22 mouse cellular contexts compared by ENCODE assay signal in the genomic region with DNA sequence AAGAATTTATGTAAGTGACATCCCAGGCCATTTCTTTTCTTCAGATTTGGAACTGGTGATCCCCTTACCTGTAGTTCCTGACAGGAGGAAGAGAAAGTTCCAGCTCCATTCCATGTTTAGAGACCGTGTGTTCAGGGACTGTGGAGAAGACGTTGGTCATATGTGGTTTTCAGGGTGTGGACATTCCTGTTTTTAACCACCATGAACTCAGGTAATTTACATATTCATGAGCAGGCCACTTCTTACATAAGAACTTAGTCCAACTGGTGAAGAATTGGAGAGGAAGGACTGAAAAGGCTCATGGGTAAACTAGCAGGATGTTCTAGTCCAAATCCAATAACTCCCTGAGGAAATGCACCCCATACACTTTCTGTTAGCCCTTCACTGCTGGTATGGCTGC.
DNase-seq lines count a peak whose midpoint lies in the region; ATAC-seq lines count a peak whose summit lies in the region.
"Had no signal": no experiment of that assay in that cellular context is flagged by ENCODE, and none has a peak within 500 bp of the region (broad histone marks: within the 10 kb centered on the region; RNA-seq: fewer than 3 reads in every experiment).

No protein-coding gene starts in this region.

- H3K27me3 ChIP-seq in midbrain, embryonic 14.5 days (ENCODE audit: control insufficient read depth, insufficient read depth, low read length): no peaks in the 10 kb centered on the region
- H3K27me3 ChIP-seq: embryonic facial prominence, embryonic 12.5 days; embryonic facial prominence, embryonic 15.5 days; forebrain, embryonic 12.5 days; forebrain, embryonic 15.5 days; hindbrain, embryonic 12.5 days; hindbrain, embryonic 15.5 days had no signal

- WGBS in macrophage (ENCODE audit: missing documents): 33% methylated on average over 2 of the region's 2 CpGs
- WGBS in midbrain, embryonic 14.5 days: 81% methylated on average over 2 of the region's 2 CpGs

- H3K79me2 ChIP-seq in macrophage (ENCODE audit: inconsistent target): no peaks in the 10 kb centered on the region

- no peak overlapping the region for H3K4me2 ChIP-seq in midbrain, embryonic 14.5 days (ENCODE audit: low read length)
- H3K4me2 ChIP-seq: embryonic facial prominence, embryonic 12.5 days; embryonic facial prominence, embryonic 15.5 days; forebrain, embryonic 12.5 days; forebrain, embryonic 15.5 days; heart, embryonic 11.5 days; hindbrain, embryonic 12.5 days; hindbrain, embryonic 15.5 days had no signal

- H3K9me3 ChIP-seq in midbrain, embryonic 14.5 days (ENCODE audit: control insufficient read depth, low read length): peaks cover 18% of the 10 kb centered on the region
- H3K9me3 ChIP-seq: embryonic facial prominence, embryonic 15.5 days had no signal

- no peak for DNase-seq in spleen, postnatal 14 days (ENCODE audit: low spot score in 2 of 2)
- DNase-seq in midbrain, embryonic 14.5 days: no peak
- DNase-seq: adrenal gland, adult 2 months; adrenal gland, postnatal 14 days; cerebellum, adult 11-12 months; cerebellum, adult 8-10 months; cerebellum, postnatal 10 days; cerebellum, postnatal 36 days; gastrocnemius, postnatal 10 days; gastrocnemius, postnatal 36 days; heart, adult 11 months had no signal

- no peak overlapping the region for H3K9ac ChIP-seq in midbrain, embryonic 14.5 days (replicated peaks; ENCODE audit: low read length)
- H3K9ac ChIP-seq: embryonic facial prominence, embryonic 12.5 days; embryonic facial prominence, embryonic 15.5 days; forebrain, embryonic 12.5 days; forebrain, embryonic 15.5 days; hindbrain, embryonic 12.5 days; hindbrain, embryonic 15.5 days had no signal

- H3K27ac ChIP-seq in macrophage: peak overlapping the region; percentile 45; the same call in 1 of the 2 replicates
- no peak overlapping the region for H3K27ac ChIP-seq in midbrain, embryonic 14.5 days (replicated peaks; ENCODE audit: low read depth, low read length)
- H3K27ac ChIP-seq: embryonic facial prominence, embryonic 12.5 days; embryonic facial prominence, embryonic 15.5 days; forebrain, embryonic 12.5 days; forebrain, embryonic 15.5 days; hindbrain, embryonic 12.5 days; hindbrain, embryonic 15.5 days had no signal

- H3K4me3 ChIP-seq in macrophage (ENCODE audit: inconsistent target): no peak overlapping the region
- H3K4me3 ChIP-seq in midbrain, embryonic 14.5 days (replicated peaks; ENCODE audit: low read depth, low read length): no peak overlapping the region
- H3K4me3 ChIP-seq: embryonic facial prominence, embryonic 12.5 days; embryonic facial prominence, embryonic 15.5 days; forebrain, embryonic 12.5 days; forebrain, embryonic 15.5 days; hindbrain, embryonic 12.5 days; hindbrain, embryonic 15.5 days had no signal

- 0 out of 2 replicates have a peak, but pooled peaks have one; percentile 25 for ATAC-seq in common myeloid progenitor, adult 5-6 weeks (replicated peaks; ENCODE audit: low read depth, poor library complexity, severe bottlenecking)
- peak; percentile 84 for ATAC-seq in monocyte, adult 5-6 weeks (replicated peaks; ENCODE audit: insufficient number of reproducible peaks, low FRiP score, low TSS enrichment, poor library complexity, severe bottlenecking)
- no peak for ATAC-seq in erythroid progenitor cell, adult 5-6 weeks (replicated peaks; ENCODE audit: low FRiP score, poor library complexity, severe bottlenecking)
- no peak for ATAC-seq in midbrain, embryonic 14.5 days (ENCODE audit: low FRiP score, low TSS enrichment)
- ATAC-seq: forebrain, embryonic 15.5 days had no signal

- H3K36me3 ChIP-seq in macrophage (ENCODE audit: inconsistent target): no peaks in the 10 kb centered on the region
- H3K36me3 ChIP-seq in midbrain, embryonic 14.5 days (ENCODE audit: control insufficient read depth, insufficient read depth, low read length): no peaks in the 10 kb centered on the region
- H3K36me3 ChIP-seq: embryonic facial prominence, embryonic 12.5 days; embryonic facial prominence, embryonic 15.5 days; forebrain, embryonic 12.5 days; forebrain, embryonic 15.5 days; hindbrain, embryonic 12.5 days; hindbrain, embryonic 15.5 days had no signal

- no peaks in the 10 kb centered on the region for H3K4me1 ChIP-seq in midbrain, embryonic 14.5 days (ENCODE audit: control insufficient read depth, insufficient read depth, low read length)
- H3K4me1 ChIP-seq: embryonic facial prominence, embryonic 12.5 days; embryonic facial prominence, embryonic 15.5 days; forebrain, embryonic 12.5 days; forebrain, embryonic 15.5 days; hindbrain, embryonic 12.5 days; hindbrain, embryonic 15.5 days had no signal

Comparison
In these comparisons a context has a peak if more than half of its experiments do, and no peak if none do; other contexts are left out.
1. ATAC-seq: peak in common myeloid progenitor, adult 5-6 weeks (single experiment) and monocyte, adult 5-6 weeks (single experiment); none in erythroid progenitor cell, adult 5-6 weeks (single experiment) and midbrain, embryonic 14.5 days (single experiment).